Mouse (Mus musculus) right cerebral cortex, postnatal 4 days (tissue): Measurements from ENCODE around the gene Irx2.

Experiments used
- DNase-seq: peaks from one replicate; pipeline ENCODE4 v3.0.0-alpha.2; 2022

Irx2 gene

DNA sequence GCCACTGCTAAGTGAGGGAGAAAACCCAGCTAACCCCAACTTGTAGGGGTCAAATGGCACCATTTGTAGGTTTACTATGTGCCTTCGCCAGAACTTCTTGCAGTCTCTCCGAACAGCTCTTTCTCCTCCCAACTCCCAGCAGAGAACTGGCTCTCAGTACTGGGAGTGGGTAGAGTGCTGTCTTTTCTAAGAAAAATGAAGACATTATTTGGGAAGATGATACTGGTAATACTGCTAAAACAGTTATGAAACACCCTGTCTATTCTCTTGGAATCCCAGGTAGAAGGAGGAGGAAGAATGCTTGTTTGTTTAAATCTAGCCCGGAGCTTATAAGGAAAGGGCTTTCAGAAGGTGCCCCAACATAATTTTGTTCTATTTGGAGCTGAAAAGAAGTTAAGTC lies 8.9 kb downstream of the Irx2 start:
- no peak for DNase-seq

DNA sequence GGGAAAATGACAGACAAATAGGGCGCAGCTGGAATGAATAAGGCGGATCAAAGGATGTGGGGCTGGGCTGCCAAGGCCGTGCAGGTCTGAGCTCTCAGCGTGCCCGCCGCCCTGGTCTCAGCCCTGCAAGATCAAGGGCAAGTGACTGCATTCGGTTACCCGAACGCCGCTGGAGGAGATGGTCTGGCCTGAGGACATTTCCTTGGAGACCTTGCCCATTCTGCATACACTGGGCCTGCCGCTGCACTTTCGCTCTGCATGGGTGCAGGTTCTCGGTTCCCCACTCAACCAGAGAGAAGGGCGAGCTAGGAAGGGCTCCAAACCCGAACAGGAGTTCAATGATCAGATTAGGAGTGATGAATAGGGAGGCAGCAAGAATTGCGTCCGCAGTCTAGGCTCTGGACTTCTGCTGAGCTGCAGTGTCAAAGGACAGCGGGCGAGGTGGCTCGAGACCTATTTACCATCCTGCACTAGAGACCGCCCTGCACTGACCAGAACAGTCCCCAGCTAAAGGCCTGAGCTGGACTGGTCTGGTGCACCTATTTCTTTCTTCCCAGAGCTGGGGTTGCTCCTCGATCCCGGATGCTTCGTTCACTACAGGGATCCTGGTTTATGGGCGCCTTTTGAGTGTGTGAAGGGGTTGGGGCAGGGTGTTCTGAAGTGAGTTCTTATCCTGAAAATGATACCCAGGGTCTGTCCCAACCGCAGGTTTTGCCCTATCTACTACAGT lies 9.9 kb downstream of the Irx2 start:
- no peak for DNase-seq

DNA sequence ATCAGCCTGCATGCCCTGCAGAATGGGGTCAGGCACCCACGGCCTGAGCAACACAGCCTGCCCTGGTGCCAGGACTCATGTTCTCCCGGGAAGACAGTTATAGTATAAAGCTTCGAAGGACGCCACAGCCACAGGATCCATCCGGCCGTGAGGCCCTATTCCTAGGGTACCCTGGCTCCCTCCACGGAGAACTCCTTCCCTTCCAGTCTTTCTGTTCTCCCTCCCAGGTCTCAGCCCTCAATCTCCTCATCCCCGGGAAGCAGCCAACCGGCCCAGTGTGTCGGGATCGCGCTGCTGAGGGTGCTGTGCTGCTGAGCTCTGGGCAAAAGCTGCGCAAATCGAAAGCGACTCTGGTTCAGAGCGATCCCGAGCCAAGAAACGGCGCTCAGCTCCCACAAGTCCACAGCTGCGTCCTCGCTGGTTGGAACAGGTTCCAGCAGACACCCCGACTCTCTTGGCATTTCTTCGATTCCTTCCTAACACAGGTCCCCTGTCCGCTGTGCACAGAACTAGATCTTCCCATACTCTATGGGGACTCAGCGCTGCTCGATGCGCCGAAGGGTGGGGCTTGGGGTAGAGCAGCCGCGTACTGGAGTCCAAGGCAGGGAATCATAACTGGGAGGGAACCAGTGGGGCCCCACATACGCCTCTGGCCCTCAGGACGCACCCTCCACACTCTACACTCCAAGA lies 11.0 kb downstream of the Irx2 start:
- DNase-seq = no peak

DNA sequence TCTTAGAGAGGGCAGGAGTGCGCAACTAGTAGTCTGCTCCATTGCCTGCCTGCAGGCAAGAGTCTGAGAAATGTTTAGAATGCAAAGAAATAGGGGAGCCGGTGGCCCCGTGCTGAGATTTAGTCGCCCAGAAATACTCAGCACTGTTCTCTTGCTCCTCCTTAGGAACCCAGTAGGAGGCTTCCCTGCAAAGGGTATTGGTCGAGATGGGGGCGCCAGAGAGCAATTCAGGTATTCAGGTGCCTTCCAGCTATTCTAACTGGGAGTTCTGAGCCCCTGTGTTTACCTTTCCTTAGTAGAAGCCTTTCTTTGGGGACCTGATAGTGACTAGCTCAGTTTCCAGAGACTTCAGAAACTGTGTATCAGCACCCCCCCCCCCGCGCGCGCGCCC lies 11.5 kb downstream of the Irx2 start:
- DNase-seq = no peak

DNA sequence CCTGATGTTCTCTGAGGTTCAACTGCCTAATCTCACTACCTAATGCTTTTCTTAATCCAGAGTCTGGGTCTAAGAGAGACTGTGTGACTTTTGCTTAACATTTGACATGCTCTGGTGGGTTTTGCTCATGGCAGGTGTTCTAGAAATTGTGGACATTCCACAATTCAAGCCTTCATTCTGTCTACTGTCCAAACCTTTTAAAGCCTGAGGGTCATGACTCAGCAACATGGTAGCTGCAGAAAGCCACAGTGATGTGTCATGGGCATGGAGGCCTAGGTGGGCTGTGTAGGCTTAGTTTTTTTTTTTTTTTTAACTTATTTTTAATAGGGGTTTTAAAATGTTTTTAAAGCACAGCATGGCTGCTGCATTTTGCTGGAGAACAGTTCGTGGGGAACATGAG lies 27.8 kb downstream of the Irx2 start:
- no peak for DNase-seq

DNA sequence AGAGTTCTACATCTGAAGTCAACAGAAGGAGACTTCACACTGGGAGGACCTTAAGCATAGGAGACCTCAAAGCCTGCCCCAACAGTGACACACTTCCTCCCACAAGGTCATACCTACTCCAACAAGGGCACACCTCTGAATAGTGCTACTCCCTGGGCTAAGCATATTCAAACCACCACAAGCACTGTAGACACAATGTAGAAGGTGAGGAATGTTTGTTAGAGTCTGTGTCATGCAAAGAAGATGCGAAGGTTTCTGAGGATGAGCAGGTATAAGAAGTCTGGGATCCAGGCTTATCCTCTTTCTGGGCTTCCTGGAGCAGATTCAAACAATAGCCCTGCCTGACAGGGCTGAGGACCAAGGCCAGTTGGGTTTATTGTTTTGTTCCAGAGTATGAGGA lies 47.2 kb downstream of the Irx2 start:
- no peak for DNase-seq
